Mouse (Mus musculus): ENCODE data around the gene 1110057P08Rik. TPM values are rescaled to one million over a fixed set of nuclear protein-coding genes. Genes with fewer than 3 reads are reported as not detected.
"Not testable (repeated sequence)": the region's sequence is repeated elsewhere in the genome, so short reads cannot be mapped to it uniquely, and the experiment has no call there.

Gene 1110057P08Rik
- not detected for total RNA-seq (2022)

DNA sequence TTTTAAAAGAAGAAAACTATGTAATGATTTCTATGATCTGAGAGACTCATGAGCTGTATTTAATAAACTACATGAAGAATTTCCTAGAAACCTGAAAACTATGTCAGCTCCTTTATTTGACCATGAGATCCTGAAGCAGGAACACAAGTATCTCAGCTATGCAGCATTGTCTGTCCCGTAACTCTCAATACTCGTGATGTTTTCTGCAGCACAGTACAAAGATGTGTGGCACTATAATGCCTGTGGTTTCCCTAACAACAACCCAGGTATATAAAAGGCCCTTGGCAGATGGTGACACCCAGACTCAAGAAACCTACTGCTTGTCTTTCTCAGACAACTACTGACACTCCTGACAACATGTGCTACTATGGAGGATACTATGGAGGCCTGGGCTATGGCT is at the start of gene 1110057P08Rik:
Gene 1110057P08Rik, plus strand, starts transcription at position 301 of the 400 bp plus-strand sequence.
- DNase-seq = no peak

DNA sequence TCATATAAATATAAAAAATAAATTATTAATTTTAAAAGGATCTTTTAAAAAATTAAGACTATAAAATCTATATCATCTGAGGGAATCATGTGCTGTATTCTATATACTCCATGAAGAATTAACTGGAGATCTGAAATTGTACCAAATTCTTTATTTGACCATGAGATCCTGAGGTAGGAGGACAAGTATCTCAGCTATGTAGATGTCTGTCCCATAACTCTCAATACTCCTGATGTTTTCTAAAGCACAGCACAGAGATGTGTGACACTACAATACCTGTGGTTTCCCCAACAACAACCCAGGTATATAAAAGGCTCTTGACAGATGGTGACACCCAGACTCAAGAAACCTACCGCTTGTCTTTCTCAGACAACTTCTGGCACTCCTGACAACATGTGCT is 34.0 kb upstream of the 1110057P08Rik start, which contains the start of gene Gm6358:
Gene Gm6358, plus strand, starts transcription at position 301 of the 400 bp plus-strand sequence.
- no peak for DNase-seq

DNA sequence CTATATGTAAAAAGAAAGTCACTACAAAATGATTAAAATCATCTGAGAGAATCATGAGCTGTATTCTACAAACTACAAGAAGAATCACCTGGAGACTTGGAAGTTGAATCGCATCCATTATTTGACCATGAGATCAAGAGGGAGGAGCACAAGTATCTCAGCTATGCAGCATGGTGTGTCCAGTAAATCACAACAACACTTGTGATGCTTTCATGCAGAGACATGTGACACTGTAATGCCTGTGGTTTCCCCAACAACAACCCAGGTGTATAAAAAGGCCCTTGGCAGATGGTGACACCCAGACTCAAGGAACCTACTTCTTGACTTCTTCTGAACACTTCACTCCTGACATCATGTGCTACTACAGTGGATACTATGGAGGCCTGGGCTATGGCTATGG is 23.7 kb upstream of the 1110057P08Rik start, which contains the start of gene Gm10061:
Gene Gm10061, plus strand, starts transcription at position 301 of the 400 bp plus-strand sequence.
- no peak for DNase-seq

DNA sequence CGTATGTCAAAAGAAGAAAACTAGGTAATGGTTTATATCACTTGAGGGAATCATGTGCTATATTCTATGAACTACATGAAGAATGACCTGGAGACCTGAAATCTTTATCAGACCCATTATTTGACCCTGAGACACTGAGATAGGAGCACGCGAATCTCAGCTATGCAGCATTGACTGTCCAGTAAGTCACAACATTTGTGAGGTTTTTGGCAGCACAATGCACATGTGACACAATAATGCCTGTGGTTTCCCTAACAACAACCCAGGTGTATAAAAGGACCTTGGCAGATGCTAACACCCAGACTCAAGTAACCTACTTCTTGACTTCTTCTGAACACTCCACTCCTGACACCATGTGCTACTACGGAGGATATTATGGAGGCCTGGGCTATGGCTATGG is 16.9 kb upstream of the 1110057P08Rik start, which contains the start of gene Gm9789:
Gene Gm9789, plus strand, starts transcription at position 301 of the 400 bp plus-strand sequence.
- DNase-seq = no peak

DNA sequence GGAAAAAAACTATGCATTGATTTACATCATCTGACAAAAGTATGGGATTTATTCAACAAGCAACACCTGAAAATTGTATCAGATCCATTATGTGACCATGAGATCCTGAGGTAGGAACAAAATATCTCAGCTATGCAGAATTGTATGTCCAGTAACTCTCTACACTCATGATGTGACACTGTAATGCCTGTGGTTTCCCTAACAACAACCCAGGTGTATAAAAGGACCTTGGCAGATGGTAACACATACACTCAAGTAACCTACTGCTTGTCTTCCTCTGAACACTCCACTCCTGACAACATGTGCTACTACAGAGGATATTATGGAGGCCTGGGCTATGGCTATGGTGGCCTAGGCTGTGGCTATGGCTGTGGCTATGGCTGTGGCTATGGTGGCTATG is 5.3 kb upstream of the 1110057P08Rik start, which contains the start of gene Gm7735:
Gene Gm7735, plus strand, starts transcription at position 301 of the 400 bp plus-strand sequence.
- not testable (repeated sequence) for DNase-seq

DNA sequence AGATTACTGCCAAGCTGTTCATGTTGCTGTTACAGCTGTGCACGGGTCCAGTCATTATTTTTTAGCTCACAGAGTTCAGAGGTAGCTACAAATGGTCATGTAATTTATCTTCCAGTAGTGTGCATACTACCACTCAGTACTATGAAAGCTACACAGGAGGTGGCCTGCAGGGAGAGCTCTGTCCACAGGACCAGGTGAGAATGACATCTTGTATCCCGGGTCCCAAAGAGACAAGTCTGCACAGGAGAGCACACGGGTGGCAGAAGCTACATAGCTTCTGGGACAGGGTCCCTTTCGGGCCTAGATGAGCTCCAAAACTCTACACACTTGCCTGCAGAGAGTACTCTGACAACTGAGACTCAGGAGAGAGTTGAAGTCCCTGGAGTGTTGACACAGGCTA is 14.1 kb downstream of the 1110057P08Rik start:
- no peak for DNase-seq

DNA sequence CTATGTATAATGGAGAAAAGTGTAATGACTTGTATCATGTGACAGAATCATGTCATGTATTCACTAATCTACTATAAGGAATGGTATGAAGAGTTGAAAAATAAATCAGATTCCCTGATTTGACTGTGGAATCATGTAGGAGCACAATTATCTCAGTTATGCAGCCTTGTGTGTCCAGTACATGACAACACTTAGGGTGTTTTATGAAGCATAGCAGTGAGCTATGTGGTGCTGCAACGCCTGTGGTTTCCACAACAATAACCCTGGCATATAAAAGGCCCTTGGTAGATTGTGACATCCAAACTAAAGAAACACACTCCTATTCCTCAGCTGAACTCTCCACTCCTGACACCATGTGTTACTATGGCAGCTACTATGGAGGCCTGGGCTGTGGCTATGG is 31.0 kb downstream of the 1110057P08Rik start, which contains the start of gene Krtap20-2:
Gene Krtap20-2, plus strand, starts transcription at position 301 of the 400 bp plus-strand sequence.
- no peak for DNase-seq

Other genes starting within 250 kb of the 1110057P08Rik start
- not detected for gene Krtap19-9b, start 242.5 kb upstream of the 1110057P08Rik start, total RNA-seq (2022)
- not detected for gene Krtap16-3, start 211.9 kb upstream of the 1110057P08Rik start, total RNA-seq (2022)
- not detected for gene Krtap22-2, start 164.0 kb upstream of the 1110057P08Rik start, total RNA-seq (2022)
- not detected for gene Gm10229, start 159.5 kb upstream of the 1110057P08Rik start, total RNA-seq (2022)
- gene Krtap6-1, start 143.0 kb upstream of the 1110057P08Rik start, total RNA-seq (2022) = not detected
- gene Gm10228, start 133.3 kb upstream of the 1110057P08Rik start, total RNA-seq (2022) = not detected
- not detected for gene Krtap6-5, start 126.9 kb upstream of the 1110057P08Rik start, total RNA-seq (2022)
- gene 1110025L11Rik, start 110.7 kb upstream of the 1110057P08Rik start, total RNA-seq (2022) = not detected
- not detected for gene Krtap6-3, start 90.7 kb upstream of the 1110057P08Rik start, total RNA-seq (2022)
- gene Gm6358, start 33.9 kb upstream of the 1110057P08Rik start, total RNA-seq (2022) = not detected
- gene Gm10061, start 23.6 kb upstream of the 1110057P08Rik start, total RNA-seq (2022) = not detected
- not detected for gene Gm9789, start 16.8 kb upstream of the 1110057P08Rik start, total RNA-seq (2022)
- gene Gm7735, start 5.2 kb upstream of the 1110057P08Rik start, total RNA-seq (2022) = not detected
- not detected for gene Krtap20-2, start 31.1 kb downstream of the 1110057P08Rik start, total RNA-seq (2022)
- not detected for gene Krtap21-1, start 229.1 kb downstream of the 1110057P08Rik start, total RNA-seq (2022)
- not detected for gene Krtap6-2, start 245.4 kb downstream of the 1110057P08Rik start, total RNA-seq (2022)

Data from adrenal gland, adult 8-10 months (tissue).